Mouse (Mus musculus) adrenal gland, postnatal 4 days (tissue): ENCODE measurements around the gene Hdac7. TPM values are rescaled to one million over a fixed set of nuclear protein-coding genes. Genes with fewer than 3 reads are reported as not detected.

Experiments used
- DNase-seq, 2 experiments: peaks; one replicate each; pipeline ENCODE4 v3.0.0; 2021 to 2022; ENCODE audit warnings: low spot score in 2 of 2, mixed read lengths in 2 of 2
- total RNA-seq, 2 experiments: library from RNA; stranded (reverse); gene quantifications; 2 replicates each; pipeline ENCODE4 v1.2.3; 2021

Gene Hdac7
- total RNA-seq, 2 experiments from 2014 or later = 116 to 120 TPM

DNA sequence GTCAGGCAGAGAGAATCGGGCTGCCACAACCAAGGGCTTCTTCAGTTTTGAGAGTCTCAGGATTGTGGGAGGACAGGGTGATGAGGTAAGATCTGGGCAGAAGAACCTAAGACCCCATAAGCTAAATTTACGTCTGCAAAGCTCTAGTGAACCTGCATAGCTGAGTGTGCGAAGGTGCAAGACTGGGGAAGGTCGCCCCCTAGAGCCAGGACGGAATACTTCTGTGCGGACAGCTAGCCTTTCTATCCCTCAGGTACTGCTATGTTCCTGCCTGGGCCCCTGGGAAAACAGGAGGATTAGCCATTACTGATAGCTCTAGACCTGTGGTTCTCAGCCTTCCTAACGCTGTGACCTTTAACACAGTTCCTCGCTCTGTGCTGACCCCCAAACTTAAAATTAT is 67.8 kb downstream of the Hdac7 start:
- peak in 1 of 2 experiments; percentile 68 for DNase-seq

DNA sequence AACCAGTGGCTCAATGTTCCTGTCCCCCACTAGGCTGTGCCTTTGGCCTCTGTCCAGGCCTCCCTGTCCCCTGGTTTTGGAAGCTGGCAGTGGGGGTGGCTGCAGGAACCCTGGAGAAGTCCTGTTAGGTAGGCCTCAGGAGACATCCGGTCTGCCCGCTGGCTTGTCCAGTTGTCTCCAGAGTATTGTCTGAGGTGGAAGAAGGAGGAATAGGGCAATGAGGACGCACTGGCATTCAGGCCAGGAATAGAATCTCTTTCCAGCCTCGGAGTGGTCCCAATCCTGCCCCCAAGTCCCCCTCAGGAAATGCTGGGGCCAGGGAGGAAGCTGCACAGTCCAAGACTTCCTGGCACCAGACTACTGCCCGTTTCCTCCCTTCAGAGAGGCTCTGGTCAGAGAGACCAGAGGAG is 70.3 kb downstream of the Hdac7 start:
- no peak for DNase-seq

DNA sequence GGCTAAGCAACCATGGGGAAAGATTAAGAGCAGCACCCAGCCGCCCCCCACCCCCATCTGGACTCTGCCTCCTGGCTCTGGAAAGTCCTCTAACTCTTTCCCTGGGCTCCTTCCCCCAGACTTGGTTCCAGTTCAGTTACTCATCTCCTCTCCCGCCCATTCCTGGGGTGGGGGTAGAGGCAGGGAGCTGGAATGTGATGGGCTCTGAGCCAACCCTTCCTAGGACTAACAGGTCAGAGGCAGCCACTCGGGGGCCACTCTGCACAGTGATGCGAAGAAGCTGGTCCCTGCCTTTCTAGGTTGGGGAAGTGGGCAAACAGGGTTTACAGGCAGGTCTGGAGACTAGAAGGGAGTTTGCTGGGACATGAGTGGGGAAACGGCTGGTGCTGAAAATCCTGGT is 71.2 kb downstream of the Hdac7 start:
- no peak for DNase-seq

DNA sequence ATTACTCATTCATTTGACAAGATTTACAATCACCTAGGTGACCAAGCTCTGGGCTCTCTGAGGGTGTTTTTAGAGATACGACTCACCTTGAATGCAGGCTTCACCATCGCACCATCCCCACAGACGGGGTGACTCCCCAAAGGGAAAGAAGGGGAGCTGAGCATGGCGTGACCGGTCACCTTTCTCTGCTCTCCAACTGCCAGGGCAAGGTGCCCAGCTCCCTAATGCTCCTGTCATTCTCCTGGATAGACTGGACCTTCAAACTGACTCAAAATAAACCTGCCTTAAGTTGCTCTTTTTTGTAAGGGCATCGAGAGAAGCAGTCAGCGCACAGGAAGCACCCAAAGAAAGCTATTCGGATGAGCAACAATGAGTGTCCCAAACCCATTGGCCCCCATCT is 74.0 kb downstream of the Hdac7 start:
- no peak for DNase-seq

DNA sequence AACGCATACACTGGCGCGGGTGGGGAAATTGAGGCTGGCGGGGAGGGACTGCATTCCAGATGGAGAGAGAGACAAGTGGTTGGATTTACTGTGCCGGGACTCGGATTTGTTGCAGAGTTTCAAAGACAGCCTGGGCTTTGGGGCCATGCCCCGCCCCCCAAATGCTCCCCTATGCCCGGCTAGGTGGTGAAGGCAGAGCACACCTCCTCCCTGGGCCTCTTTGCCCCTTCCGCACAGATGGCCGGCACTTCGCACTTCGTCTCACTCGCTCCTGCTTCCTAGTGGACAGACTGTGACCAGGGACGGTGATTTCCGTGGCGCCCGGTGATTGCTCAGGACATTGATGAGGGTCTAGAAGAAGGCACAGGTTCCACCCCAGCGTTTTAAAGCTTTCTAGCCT is 76.1 kb downstream of the Hdac7 start:
- DNase-seq = no peak

DNA sequence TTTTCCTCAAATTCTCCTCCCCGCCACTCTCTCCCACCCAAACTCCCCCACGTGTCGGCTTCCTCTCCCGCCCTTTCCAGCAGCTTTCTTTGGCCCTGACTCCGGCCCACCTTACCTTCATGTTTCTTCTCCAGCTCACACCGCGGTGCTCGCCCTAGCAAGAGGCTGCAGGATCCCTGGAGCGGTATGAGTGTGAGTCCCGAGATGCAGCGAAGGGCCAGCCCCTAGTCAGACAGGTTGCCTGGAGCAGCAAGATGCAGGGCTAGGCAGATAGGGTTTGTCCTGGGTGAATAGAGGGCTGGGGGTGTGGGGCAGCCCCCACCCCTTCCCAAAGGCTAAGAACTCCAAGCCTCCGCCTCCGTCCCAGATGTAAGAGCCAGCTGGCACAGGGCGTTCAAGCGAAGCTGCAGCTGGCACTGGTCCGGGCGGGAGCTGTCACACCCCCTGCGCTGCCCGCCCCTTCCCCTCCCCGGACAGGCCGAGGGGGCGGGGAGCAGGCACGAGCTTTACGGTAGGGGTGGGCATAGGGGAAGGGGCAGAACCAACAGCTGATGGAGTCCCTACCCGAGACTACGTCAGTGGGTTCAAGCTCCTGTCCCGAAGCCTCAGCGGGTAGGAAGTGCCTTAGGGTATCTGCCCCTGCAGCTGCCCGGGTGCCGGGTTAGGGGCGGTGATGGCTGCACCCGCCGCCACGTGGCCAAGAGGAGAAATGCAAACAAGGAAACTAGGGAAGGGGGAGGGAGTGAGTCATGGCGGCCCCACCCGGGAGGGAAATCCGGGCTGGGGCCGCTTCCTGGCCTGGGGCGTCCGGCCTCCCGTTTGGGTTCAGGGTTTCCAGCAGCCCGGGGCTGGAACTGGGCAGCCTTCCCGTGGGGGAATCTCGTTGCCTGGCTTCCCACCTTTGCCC is 76.8 kb downstream of the Hdac7 start, which contains the start of gene Rapgef3:
Gene Rapgef3 (minus strand): TSS at position 693 of the 907 bp plus-strand sequence.
- peak; percentile 45 to 73 for DNase-seq

DNA sequence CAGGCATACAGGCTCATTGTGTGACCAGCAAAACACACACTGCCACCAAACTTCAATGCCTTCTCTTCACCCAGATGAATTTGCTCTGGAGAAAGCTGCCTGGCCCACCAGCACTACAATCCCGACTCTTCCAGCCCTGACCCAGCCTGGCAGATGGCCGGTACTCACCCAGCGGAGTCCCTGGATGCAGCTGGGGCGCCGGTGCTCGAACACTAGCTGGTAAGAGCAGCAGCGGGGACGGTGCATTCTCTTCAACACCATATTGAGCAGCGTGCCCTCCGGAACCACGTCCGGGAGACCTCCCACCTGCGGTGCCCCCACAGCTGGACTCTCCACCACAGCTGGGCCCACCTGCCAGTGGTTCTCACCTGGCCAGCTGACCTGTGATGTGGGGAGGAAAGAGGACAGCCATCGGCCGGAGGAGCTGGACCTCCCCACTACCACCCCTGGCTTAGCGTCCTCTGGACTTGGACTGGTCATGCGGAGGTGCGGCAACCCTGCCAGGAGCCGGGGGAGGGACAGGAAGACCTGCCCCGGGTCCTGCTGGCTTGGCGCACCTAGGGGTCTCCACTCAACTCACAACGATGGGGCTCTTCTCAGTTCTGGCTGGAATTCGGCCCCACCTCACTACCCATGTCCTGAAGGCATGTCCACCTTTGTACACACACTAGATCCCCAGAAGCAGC is 77.6 kb downstream of the Hdac7 start:
- DNase-seq = no peak

DNA sequence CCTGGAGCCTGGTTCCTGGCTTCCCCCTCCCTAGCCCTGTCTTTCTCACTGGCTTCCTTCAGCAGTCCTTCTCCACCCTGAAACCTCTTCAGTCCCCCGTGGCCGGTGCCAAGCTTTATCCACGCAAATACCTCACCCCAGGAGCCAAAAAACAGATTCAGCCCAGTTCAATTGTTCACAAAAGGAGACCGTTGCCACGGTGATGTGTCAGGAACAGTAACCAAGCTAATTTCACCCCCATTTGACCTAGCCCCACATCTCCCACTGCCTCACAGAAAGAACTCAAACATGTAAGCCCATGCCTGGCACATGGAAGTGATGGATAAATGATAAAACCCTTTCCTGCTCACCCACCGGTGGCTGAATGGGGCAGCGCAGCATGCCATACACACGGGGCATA is 78.1 kb downstream of the Hdac7 start:
- no peak for DNase-seq

DNA sequence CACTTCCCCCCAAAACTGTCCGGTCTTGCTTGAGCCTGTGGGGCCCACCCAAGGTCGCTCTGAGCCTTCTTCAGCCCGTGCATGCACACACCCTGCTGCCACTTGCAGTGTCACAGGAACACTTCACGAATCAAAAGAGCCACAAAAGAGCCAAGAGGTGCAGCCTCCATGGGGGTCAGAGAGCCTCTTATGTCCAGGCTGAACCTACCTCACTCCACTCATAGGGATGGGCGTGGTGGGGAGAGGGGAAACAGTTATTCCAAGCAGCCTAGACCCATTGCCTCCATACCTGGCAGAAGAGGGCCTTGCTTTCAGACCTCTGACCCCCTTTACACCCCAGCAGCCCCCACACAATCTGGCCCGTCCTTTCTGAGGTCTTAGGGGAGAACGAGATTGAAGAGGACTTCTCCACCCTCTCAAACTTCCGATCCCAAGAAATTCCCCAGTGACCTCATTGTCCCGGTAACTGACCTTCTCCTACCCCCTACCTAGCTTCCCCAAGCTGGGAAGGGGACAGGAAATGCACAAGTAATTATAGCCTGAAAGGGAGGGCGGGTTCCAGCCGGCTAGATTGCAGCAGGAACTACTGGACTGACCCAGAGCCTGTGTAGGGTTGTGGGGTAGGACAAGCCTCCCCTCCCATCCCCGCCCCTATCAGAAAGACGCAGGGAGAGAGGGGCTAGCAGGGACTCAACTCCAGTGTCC is 79.1 kb downstream of the Hdac7 start:
- DNase-seq = no peak

DNA sequence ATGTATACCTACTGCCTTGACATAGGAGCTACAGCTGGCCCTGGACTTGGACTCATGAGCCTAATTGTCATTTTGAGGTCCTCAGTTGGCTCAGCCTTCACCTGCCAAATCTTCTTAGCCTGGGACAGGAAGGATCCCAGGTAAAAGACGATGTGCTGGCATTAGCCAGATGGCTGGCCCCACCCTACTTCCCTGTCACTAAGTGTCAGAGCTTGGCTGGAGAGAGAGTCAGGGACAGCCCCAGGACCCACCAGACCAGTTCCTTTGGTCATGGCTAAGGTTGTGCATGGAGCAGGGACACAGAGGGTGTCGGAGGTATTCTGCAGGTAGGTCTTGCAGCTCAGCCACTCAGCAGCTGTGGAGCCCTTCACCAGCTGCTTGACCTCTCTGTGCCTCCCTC is 79.8 kb downstream of the Hdac7 start:
- no peak for DNase-seq

DNA sequence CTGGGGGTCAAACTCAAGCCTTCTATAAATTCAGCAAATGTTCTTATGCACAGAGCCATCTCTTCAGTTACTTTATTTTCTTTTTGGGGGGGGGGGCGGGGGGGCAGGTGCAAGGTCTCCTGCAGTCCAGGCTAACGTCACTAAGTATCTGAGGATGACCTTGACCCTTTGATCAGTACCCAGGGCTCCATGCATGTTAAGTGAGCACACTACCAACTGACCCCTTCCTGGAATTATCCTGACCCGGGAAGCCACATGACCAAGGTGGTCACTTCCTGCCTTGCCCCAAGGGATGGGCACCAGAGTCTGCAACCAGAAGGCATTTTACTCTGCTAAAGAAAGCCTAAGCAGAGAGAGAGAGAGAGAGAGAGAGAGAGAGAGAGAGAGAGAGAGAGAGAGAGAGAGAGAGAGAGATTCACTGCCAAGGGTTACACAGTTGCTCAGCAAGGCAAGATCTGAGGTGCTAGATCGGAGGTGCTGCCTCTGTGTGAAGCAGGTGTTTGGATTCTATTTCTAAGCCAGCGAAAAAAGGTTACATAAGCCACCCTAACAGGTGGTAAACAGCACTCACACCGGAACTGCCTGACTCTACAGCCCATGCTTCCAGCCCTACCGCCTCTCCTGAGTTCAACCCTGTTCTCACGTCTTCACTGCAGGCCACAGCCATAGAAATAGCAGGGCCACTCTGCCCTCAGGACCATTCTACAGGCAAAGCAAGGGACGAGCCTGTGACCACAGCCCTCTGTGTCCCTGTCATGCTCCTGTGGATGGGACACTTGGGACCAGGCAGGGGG is 80.8 kb downstream of the Hdac7 start:
- no peak for DNase-seq

DNA sequence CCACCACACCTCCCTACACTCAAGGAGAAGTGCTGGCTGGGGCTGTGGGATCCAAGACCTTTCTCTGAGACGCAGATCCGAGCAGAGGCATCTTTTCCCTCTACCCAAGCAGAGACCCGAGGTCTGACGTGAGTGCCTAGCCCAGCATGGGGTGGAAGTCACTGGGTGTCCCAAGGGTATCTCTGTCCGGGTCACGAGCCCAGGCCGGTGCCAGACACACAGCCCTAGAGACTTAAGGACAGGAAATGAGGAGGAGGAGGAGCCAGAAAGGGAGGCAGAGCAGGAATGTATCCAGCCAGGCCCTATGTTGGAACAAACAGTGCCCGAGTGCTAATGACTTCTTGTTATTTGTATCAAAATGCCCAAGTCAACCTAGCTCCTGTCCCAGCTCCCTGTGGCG is 81.6 kb downstream of the Hdac7 start:
- DNase-seq = no peak

DNA sequence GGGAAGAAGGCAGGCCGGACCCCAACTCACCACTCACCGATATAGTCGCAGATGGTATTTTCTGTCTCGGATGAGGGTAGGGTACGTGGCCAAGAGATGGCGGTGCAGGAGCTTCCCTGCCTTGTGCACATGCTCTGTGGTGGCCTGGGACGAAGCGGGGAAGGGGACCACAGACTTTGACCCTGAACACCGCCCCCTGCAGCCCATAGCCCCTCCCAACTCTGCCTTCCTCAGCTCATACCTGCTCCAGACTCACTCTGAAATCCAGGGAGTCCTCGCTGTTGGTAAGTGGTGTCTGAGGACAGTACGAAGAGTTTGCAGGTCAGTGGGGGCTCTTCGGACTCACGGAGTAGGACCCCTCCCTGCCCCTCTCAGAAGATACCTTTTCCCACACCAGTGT is 82.9 kb downstream of the Hdac7 start:
- DNase-seq = no peak

DNA sequence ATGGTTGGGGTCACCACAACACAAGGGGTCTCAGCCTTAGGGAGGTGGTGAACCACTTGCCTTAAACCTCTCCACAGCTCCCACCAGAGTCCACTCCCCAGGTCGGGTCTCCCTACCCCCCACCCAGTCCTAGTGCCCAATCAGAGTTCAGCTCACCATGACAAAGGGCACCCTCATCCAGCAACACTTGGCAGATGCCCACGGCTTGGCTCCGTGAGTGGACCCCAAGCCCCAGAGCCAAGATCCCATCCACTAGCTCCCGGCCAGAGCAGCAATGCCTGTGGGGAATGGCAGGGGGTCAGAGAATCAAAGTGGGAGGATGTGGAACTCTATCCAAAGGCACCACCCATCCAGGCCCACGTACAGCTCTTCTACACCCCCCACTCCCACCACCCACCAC is 83.3 kb downstream of the Hdac7 start:
- DNase-seq = no peak

DNA sequence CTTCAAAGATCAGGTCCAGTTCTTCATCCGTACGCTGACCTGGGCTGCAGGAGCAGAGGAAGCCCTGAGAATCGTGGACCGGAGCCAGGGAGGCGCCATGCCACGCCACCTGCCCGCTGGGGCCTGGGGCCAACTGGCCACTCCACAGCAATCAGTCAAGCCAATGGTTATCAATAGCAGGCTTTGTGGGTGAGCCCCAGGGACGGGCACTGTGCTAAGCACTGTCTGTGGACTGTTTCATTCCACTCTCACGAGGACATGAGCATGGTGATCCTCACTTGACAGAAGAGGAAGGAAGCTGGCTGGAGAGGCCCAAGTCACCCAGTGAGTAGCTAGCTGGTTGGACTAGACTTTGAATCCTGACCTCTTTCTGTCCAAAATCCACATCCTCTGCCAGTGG is 84.3 kb downstream of the Hdac7 start:
- DNase-seq = no peak

DNA sequence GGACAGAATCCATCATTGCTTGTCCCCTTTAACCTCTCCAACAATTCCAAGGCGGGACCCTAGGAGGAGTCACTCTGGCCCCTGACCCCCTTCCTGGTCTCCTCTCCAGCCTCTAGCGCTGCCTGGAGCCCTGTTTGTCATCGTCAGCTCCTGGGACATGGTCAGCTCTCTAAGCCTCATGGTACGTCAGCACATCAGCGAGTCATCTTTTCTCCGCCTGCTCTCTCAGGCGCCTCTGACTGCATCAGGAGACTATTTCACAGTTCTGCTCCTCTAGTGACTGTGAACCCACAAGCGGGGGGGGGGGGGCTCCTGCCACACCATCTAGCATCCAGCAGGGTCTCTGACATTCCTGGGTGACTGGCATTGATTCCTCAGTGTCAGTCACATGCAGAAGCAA is 88.9 kb downstream of the Hdac7 start:
- no peak for DNase-seq

DNA sequence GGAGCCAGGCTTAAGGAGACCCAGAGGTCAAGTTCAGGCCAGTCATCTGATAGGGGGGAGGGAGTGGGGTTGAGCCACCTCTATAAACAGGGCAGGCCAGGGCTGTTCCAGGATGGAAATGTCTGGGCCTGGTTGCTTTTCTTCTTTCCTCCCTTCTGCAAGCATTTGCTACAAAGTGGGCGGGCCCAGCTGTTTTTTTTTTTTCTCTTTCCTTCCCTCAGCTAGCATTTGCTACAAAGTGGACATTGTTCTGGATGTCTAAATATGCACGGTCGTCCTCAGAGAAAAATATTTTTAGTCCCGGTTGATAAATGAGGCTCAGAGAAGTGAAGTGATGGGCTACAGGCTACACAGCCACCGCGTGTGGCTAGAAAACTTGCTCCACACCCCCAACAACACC is 89.8 kb downstream of the Hdac7 start:
- DNase-seq = no peak

DNA sequence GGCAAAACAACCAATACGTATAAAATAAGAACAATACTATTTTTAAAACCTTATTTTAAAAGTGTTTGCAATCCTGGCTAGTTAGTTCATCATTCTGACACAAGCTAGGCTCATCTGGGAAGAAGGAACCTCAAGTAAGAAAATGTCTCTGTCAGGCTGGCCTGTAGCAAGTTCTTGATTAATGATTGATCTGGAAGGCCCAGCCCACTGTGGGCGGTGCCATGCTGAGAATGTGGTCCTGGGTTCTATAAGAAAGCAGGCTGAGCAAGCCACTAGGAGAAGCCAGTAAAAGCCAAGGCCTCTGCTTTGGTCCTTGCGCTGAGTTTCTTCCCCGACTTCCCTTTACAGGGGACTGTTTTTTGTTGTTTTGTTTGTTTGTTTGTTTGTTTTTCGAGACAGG is 91.8 kb downstream of the Hdac7 start:
- DNase-seq = no peak

DNA sequence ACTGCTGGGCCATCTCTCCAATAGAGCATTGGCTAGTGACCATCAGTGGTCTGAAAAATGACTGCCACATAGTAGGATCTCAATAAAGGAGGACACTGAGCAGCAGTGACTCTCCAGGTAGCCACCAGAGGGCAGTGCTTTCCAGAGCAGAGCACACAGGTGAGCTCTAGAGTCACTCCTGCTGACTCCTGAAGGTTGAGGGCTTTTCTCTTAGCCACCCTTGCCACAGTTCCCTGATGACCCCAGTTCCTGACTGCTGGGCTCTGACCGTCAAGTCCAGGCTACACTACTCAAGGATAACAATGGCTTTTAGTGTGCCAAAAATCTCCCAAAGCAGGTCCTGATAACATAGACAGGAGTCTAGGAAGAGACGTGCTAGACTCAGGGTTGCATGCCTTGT is 92.6 kb downstream of the Hdac7 start:
- no peak for DNase-seq

DNA sequence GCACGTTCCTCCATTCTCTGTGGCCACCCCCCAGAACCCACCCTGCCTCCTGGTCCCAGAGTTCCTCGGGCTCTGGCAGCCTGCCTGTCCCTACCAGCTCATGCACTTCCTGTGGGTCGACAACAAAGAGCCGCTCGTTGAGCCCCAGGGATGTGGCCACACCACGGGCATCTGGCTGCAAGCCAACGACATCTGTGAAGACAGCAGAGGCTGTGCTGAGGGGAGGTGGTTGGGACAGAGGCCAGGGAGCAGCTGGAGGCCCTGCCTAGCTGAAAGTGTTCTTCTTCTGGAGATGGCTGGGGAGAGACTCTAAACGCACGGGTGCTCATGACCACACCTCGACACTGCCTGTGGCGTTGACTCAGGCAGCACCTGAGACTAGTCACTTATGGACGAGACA is 93.6 kb downstream of the Hdac7 start:
- DNase-seq = peak in 1 of 2 experiments; percentile 70

DNA sequence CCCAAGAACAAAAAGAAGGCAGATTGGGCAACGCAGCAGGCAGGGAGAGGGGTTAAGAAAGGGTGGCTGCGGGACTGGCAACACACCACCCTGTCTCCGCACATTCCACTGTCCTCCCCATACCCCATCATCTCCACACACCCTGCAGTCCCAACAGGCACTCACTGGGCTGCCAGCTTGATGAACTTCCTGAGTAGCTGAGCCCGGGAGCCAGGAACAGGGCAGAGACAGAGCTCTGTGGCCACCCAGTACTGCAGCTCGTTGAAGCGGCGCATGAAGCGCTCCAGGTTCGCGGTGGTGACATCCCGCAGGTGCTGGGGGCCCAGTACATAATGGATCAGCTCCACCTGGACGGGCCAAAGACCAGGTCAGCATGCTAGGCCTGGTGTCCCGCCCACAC is 94.5 kb downstream of the Hdac7 start:
- DNase-seq = no peak
